Mouse (Mus musculus): ENCODE data around the gene Ppp1r12c. TPM values are rescaled to one million over a fixed set of nuclear protein-coding genes. Genes with fewer than 3 reads are reported as not detected.

Gene Ppp1r12c
- total and polyA plus RNA-seq, 2 experiments from 2014 or later = 22.5 to 89.1 TPM

DNA sequence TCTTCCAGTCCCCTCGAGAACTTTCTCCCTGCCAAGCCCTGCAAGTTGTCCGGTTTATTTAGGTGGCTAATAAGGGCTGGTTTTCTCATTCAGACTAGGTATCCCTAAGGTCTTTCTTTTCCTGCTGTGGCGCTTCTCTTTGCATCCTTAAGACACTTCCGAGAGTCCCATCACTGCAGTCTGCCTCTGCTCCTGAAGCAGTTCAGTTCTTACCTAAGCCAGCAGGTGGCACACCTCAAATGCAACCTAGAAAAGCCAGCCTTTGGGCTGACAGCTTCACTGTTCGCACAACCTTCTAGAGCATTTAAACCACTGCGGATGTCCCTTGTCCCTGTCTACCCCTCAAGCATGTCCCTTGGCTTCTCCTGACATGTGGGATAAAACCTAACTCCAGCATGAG lies 21.8 kb downstream of the Ppp1r12c start:
- peaks cover 10% of the 10 kb centered on the region for H3K4me1 ChIP-seq (ENCODE audit: control insufficient read depth, insufficient read depth)
- TF ChIP-seq EP300 (IDR thresholded peaks at IDR 0.05; ENCODE audit: low read depth) (no peak), CTCF (IDR thresholded peaks at IDR 0.05; ENCODE audit: low read depth) (peak; percentile 76)
- WGBS = 27% methylated on average over 6 of the region's 6 CpGs
- DNase-seq (ENCODE audit: low spot score) (no peak), ATAC-seq (ENCODE audit: insufficient read depth, low read depth) (no peak)
- H3K4me3 ChIP-seq (ENCODE audit: low read depth, low read length) = no peak overlapping the region
- H3K9ac ChIP-seq (replicated peaks; ENCODE audit: low read depth, low read length) = no peak overlapping the region
- no peak overlapping the region for H3K27ac ChIP-seq (ENCODE audit: low read depth)
- no peak overlapping the region for H3K4me2 ChIP-seq (ENCODE audit: low read depth, low read length)
- H3K27me3 ChIP-seq (ENCODE audit: control insufficient read depth, insufficient read depth, low read length) = no peaks in the 10 kb centered on the region
- H3K9me3 ChIP-seq (replicated peaks; ENCODE audit: control insufficient read depth, low read length) = no peaks in the 10 kb centered on the region
- H3K36me3 ChIP-seq (replicated peaks; ENCODE audit: control insufficient read depth, insufficient read depth, low read length) = peaks cover 40% of the 10 kb centered on the region

DNA sequence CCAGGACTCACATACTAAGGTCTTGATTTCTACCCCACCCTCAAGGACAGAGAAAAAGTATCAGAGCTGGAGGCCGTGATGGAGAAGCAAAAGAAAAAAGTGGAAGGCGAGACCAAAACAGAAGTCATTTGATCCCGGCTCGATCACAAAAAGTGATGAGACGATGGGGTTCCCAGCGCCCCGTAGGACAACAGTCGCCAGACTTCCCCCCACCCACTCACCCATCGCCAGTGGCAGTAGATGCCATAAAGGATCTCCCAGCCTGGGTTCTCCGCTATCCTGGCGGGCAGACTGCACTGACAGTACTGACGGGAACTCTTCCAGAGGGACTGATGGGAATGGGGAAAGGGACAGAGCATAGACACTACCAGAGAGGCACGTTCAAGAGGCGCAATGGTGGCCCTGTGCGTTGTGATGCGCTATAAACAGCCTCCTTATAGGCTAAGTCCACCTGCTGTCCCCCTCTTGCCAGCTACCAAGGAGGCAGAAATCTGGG lies 22.6 kb downstream of the Ppp1r12c start:
- H3K4me1 ChIP-seq (ENCODE audit: control insufficient read depth, insufficient read depth) = peaks cover 10% of the 10 kb centered on the region
- H3K9ac ChIP-seq (replicated peaks; ENCODE audit: low read depth, low read length) = peak overlapping the region; percentile 69
- H3K9me3 ChIP-seq (replicated peaks; ENCODE audit: control insufficient read depth, low read length) = no peaks in the 10 kb centered on the region
- ATAC-seq (ENCODE audit: insufficient read depth, low read depth) = peak; percentile 2; the same call in 1 of the 2 replicates
- DNase-seq (ENCODE audit: low spot score) = no peak
- peak overlapping the region; percentile 61 for H3K4me3 ChIP-seq (ENCODE audit: low read depth, low read length)
- H3K27ac ChIP-seq (ENCODE audit: low read depth) = peak overlapping the region; percentile 92
- TF ChIP-seq EP300 (IDR thresholded peaks at IDR 0.05; ENCODE audit: low read depth) (no peak), CTCF (IDR thresholded peaks at IDR 0.05; ENCODE audit: low read depth) (no peak)
- H3K4me2 ChIP-seq (ENCODE audit: low read depth, low read length) = peak overlapping the region; percentile 98
- 3% methylated on average over 16 of the region's 16 CpGs for WGBS
- peaks cover 32% of the 10 kb centered on the region for H3K36me3 ChIP-seq (replicated peaks; ENCODE audit: control insufficient read depth, insufficient read depth, low read length)
- 0 out of 2 replicates have a peak, but pooled peaks cover 4% of the 10 kb centered on the region for H3K27me3 ChIP-seq (ENCODE audit: control insufficient read depth, insufficient read depth, low read length)

DNA sequence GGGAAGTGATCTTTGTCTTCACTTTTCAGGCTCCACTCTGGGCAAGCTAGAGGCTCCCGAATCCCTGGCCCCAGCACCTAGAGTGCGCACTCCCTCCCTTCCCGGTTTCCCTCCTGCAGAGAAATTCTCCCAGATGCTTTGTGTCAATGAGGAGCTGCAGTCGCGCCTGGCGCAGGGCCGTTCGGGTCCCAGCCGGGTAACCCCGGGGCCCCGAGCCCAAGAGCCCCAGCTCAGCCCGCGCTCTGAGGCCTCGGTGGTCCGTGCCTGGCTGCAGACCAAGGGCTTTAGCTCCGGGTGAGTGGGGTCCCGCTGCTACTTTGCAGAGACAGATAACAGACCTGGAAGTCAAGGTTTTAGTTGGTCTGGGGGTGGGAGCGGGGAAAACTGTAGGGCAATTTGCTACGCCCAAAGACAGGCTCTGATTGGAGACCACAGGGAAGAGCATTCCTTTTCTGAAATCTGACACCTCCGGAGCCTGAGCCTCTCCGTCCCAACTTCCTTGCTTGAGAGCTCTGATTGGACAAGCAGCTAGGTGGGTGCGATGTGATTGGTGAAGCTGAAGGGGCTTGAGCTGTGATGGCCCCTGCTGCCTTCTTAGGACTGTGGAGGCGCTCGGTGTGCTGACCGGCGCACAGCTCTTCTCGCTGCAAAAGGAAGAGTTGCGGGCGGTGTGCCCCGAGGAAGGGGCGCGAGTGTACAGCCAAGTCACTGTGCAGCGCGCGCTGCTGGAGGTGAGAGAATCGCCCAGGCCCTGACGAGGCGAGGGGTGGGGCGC lies 23.3 kb downstream of the Ppp1r12c start:
- TF ChIP-seq EP300 (IDR thresholded peaks at IDR 0.05; ENCODE audit: low read depth) (0 out of 2 replicates have a peak, but pooled peaks have one; percentile 20), CTCF (IDR thresholded peaks at IDR 0.05; ENCODE audit: low read depth) (0 out of 2 replicates have a peak, but pooled peaks have one; percentile 7)
- H3K27ac ChIP-seq (ENCODE audit: low read depth) = peak overlapping the region; percentile 92
- peaks cover 25% of the 10 kb centered on the region for H3K36me3 ChIP-seq (replicated peaks; ENCODE audit: control insufficient read depth, insufficient read depth, low read length)
- ATAC-seq (ENCODE audit: insufficient read depth, low read depth) = peak; percentile 94
- peak overlapping the region; percentile 69 for H3K9ac ChIP-seq (replicated peaks; ENCODE audit: low read depth, low read length)
- H3K4me3 ChIP-seq (ENCODE audit: low read depth, low read length) = peak overlapping the region; percentile 61
- H3K27me3 ChIP-seq (ENCODE audit: control insufficient read depth, insufficient read depth, low read length) = 0 out of 2 replicates have a peak, but pooled peaks cover 6% of the 10 kb centered on the region
- H3K4me1 ChIP-seq (ENCODE audit: control insufficient read depth, insufficient read depth) = peaks cover 10% of the 10 kb centered on the region
- H3K9me3 ChIP-seq (replicated peaks; ENCODE audit: control insufficient read depth, low read length) = no peaks in the 10 kb centered on the region
- H3K4me2 ChIP-seq (ENCODE audit: low read depth, low read length) = peak overlapping the region; percentile 98
- WGBS = 3% methylated on average over 39 of the region's 39 CpGs
- DNase-seq (ENCODE audit: low spot score) = peak; percentile 95

DNA sequence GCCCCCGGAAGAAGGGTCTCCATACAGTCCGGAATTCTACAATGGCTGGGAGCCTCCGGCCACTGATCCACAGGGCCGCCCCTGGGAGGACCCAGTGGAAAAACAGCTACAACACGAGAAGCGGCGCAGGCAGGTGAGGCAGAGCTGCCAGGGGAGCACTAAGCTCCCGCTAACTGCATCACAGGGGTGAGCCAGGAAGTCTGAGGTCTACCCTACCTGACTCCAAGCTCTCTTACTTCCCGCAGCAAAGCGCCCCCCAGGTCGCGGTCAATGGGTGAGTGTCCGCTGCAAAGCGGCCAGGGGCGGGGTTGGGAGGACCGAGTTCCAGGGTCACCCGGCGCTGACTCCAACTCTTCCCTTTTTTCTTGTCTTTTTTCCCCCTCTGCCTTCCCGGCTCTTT lies 27.5 kb downstream of the Ppp1r12c start:
- no peak for DNase-seq (ENCODE audit: low spot score)
- Histone ChIP-seq H3K36me3 (replicated peaks; ENCODE audit: control insufficient read depth, insufficient read depth, low read length) (no peaks in the 10 kb centered on the region), H3K4me2 (ENCODE audit: low read depth, low read length) (no peak overlapping the region), H3K9ac (replicated peaks; ENCODE audit: low read depth, low read length) (no peak overlapping the region), H3K9me3 (replicated peaks; ENCODE audit: control insufficient read depth, low read length) (no peaks in the 10 kb centered on the region), H3K4me1 (ENCODE audit: control insufficient read depth, insufficient read depth) (peaks cover 2% of the 10 kb centered on the region), H3K27ac (ENCODE audit: low read depth) (no peak overlapping the region), H3K27me3 (ENCODE audit: control insufficient read depth, insufficient read depth, low read length) (peaks cover 23% of the 10 kb centered on the region), H3K4me3 (ENCODE audit: low read depth, low read length) (no peak overlapping the region)
- ATAC-seq (ENCODE audit: insufficient read depth, low read depth) = no peak
- 14% methylated on average over 19 of the region's 19 CpGs for WGBS
- TF ChIP-seq EP300 (IDR thresholded peaks at IDR 0.05; ENCODE audit: low read depth) (no peak), CTCF (IDR thresholded peaks at IDR 0.05; ENCODE audit: low read depth) (no peak)

DNA sequence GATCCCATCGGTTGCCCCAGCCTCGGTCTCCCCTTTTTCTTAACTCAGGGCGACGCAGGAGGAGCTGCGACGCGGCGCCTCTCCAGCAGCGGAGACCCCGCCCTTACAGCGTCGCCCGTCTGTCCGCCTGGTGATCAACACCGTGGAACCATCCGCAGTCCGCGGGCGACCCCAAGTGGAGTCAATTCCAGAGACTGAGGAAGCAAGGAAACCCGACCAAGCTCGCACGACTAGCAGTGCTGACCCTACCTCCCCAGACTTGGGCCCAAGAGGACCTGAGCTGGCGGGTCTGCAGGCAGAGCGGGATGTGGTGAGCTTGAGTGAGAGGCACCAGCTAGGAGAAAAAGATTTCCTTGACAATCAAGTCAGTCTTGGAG lies 30.3 kb downstream of the Ppp1r12c start:
- DNase-seq (ENCODE audit: low spot score) (peak; percentile 62), ATAC-seq (ENCODE audit: insufficient read depth, low read depth) (peak; percentile 82)
- H3K4me1 ChIP-seq (ENCODE audit: control insufficient read depth, insufficient read depth) = no peaks in the 10 kb centered on the region
- H3K36me3 ChIP-seq (replicated peaks; ENCODE audit: control insufficient read depth, insufficient read depth, low read length) = no peaks in the 10 kb centered on the region
- 1% methylated on average over 23 of the region's 24 CpGs for WGBS
- H3K4me2 ChIP-seq (ENCODE audit: low read depth, low read length) = peak overlapping the region; percentile 61
- no peak overlapping the region for H3K27ac ChIP-seq (ENCODE audit: low read depth)
- no peak overlapping the region; the same call in 1 of the 2 replicates for H3K9ac ChIP-seq (replicated peaks; ENCODE audit: low read depth, low read length)
- H3K9me3 ChIP-seq (replicated peaks; ENCODE audit: control insufficient read depth, low read length) = no peaks in the 10 kb centered on the region
- no peak for TF ChIP-seq EP300 (IDR thresholded peaks at IDR 0.05; ENCODE audit: low read depth)
- TF ChIP-seq CTCF (IDR thresholded peaks at IDR 0.05; ENCODE audit: low read depth) = peak; percentile 79
- H3K27me3 ChIP-seq (ENCODE audit: control insufficient read depth, insufficient read depth, low read length) = peaks cover 23% of the 10 kb centered on the region
- peak overlapping the region; percentile 43 for H3K4me3 ChIP-seq (ENCODE audit: low read depth, low read length)
